Mouse (Mus musculus) forebrain, embryonic 10.5 days (tissue): ENCODE data around the gene Gm37240. TPM values are rescaled to one million over a fixed set of nuclear protein-coding genes. Genes with fewer than 3 reads are reported as not detected.

Experiments
- DNase-seq: peaks from one replicate; pipeline ENCODE4 v3.0.0-alpha.2; 2017; ENCODE audit warnings: low spot score; ENCODE audit errors: extremely low spot score
- H3K27ac ChIP-seq: fragments of 300-500 bp; sonication (generic); 2 replicates; pipeline ENCODE4 v1.5.1; 2016; ENCODE audit warnings: mild to moderate bottlenecking
- H3K27me3 ChIP-seq: fragments of 300-500 bp; sonication (generic); 2 replicates; pipeline ENCODE4 v1.6.1; 2016; ENCODE audit warnings: mild to moderate bottlenecking; ENCODE audit not compliant: poor library complexity, severe bottlenecking
- H3K36me3 ChIP-seq: fragments of 300-500 bp; sonication (generic); replicated peaks from 2 replicates; pipeline ENCODE4 v1.6.1; 2016; ENCODE audit warnings: mild to moderate bottlenecking, moderate library complexity
- H3K4me1 ChIP-seq: fragments of 300-500 bp; sonication (generic); 2 replicates; pipeline ENCODE4 v1.6.1; 2016
- H3K4me3 ChIP-seq: fragments of 300-500 bp; sonication (generic); 2 replicates; pipeline ENCODE4 v1.5.1; 2016; ENCODE audit warnings: mild to moderate bottlenecking, moderate library complexity
- H3K9me3 ChIP-seq: fragments of 300-500 bp; sonication (generic); 2 replicates; pipeline ENCODE4 v1.6.1; 2016; ENCODE audit warnings: mild to moderate bottlenecking, moderate library complexity
- WGBS: fragments of 180-500 bp; shearing (Covaris S2); methylation state at CpG from one replicate; pipeline ENCODE4 v1.1.7; 2016; 5-methylcytosine and 5-hydroxymethylcytosine counted together
- polyA plus RNA-seq: library from polyadenylated mRNA; unstranded; fragments of >200 nt; fragmentation: Nextera tagmentation; extraction: Ambion mirVana; gene quantifications from 2 replicates; pipeline ENCODE4 v1.2.1, GENCODE M21; 2016

Gene Gm37240
- polyA plus RNA-seq, 1 experiment from 2014 or later = 0.77 TPM

DNA sequence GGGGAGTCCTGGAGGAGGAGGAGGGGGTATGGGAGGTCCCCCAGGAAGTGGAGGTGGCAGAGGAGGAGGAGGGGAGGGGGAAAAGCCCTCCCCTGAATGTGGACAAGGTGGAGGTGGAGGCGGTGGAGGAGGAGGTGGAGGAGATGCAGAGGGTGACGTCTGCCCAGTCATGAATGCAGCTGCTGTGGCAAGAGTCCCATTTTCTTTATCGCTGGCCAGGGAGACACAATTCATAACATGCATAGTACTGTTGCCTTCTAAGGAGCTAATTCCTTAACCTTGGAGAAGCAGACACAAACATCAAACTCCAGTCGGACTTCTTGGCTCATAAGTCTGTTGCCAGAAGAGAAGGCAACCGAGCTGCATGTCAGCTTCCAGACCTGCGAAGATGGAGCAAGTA lies 1412.9 kb downstream of the Gm37240 start:
- peaks cover 46% of the 10 kb centered on the region for H3K27me3 ChIP-seq
- no peaks in the 10 kb centered on the region for H3K9me3 ChIP-seq
- no peak overlapping the region for H3K4me3 ChIP-seq
- no peak for DNase-seq
- H3K4me1 ChIP-seq = peaks cover 26% of the 10 kb centered on the region
- WGBS = 91% methylated on average over 6 of the region's 6 CpGs
- no peak overlapping the region for H3K27ac ChIP-seq
- no peaks in the 10 kb centered on the region for H3K36me3 ChIP-seq

DNA sequence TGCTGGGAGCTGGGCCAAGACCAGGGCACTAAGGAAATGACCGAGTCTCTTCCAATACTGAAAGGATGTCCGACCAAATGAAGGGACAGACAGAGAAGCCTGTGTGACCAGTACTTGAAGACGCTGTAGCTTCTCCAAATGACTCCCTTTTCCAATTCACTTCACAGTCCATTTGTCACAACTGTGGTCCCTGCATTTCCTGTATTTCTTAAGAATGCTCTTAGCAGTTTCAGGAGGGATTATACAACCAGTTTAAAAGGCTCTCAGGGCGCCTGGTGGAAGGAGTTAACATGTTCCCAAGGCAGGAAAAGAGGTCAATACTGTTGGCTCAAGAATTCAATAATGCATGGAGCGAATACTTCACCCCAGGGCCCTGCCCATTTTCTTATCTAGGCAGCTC lies 1414.4 kb downstream of the Gm37240 start:
- no peak for DNase-seq
- Histone ChIP-seq H3K36me3 (no peaks in the 10 kb centered on the region), H3K27me3 (peaks cover 41% of the 10 kb centered on the region), H3K27ac (no peak overlapping the region), H3K4me1 (peaks cover 19% of the 10 kb centered on the region), H3K4me3 (no peak overlapping the region), H3K9me3 (no peaks in the 10 kb centered on the region)
- WGBS = 85% methylated on average over 5 of the region's 5 CpGs

DNA sequence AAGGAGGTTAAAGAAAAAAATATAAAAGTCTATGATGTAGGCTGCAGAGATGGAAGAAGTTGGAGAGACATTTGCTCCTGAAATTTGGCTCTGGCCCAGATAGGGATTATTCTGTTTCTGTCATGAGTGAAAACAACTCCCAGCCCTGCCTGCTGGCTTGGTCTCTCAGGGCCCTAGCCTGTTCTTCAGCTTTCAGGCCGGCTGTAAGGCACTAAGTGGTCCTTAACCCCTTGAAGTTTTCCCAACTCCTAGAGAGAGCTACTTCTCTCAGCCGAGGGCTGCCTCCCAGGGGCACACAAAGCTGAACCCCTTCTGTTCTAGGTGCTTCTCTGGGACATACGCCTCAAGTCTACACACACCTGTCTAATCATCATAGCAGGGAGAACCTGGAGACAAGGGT lies 1414.8 kb downstream of the Gm37240 start:
- WGBS = 66% methylated on average over 3 of the region's 3 CpGs
- no peaks in the 10 kb centered on the region for H3K9me3 ChIP-seq

DNA sequence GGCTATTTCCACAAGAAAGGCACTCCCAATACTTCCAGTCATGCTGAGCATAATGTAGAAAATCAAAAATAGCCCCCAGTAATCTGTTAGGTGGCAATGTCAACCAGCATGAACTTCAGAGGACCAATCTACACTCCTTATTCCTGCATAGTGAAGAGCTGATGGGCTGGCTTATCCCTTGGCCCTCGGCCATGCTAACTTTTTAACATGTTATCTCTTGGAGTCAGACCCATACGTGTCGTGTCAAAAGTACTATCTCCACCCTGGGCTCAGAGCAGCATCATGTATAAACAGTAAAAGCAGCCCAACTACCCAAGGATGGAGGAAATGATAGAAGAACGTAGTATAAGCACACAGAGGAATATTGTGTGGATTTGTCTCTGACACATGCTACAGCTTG lies 1416.2 kb downstream of the Gm37240 start:
- no peak for DNase-seq
- no peaks in the 10 kb centered on the region for H3K9me3 ChIP-seq
- 90% methylated on average over 4 of the region's 4 CpGs for WGBS

More for the DNA sequence above, 1414.8 kb downstream of the Gm37240 start:
- Histone ChIP-seq H3K27ac (no peak overlapping the region), H3K27me3 (peaks cover 40% of the 10 kb centered on the region), H3K4me1 (peaks cover 23% of the 10 kb centered on the region), H3K4me3 (no peak overlapping the region), H3K36me3 (no peaks in the 10 kb centered on the region)
- no peak for DNase-seq

DNA sequence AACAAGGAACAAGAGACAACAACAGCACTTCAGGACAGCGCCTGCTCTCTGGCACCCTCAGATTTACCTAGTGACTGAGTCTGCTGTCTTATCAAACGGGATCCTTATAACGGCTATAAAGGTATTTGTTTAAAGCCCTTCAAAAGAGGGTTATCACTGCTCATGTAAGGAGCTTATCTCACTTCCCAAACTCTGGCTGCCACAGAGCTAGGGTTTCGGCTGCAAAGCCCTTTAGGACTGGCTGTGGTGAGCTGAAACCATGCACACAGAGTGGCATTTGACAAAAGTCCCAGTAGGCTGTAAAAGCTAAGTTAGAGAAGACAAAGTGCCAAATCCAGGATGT lies 1419.2 kb downstream of the Gm37240 start:
- WGBS = 25% methylated on average over 4 of the region's 4 CpGs

More for the DNA sequence above, 1416.2 kb downstream of the Gm37240 start:
- Histone ChIP-seq H3K4me1 (peaks cover 23% of the 10 kb centered on the region), H3K36me3 (no peaks in the 10 kb centered on the region), H3K4me3 (no peak overlapping the region), H3K27me3 (peaks cover 26% of the 10 kb centered on the region), H3K27ac (no peak overlapping the region)

DNA sequence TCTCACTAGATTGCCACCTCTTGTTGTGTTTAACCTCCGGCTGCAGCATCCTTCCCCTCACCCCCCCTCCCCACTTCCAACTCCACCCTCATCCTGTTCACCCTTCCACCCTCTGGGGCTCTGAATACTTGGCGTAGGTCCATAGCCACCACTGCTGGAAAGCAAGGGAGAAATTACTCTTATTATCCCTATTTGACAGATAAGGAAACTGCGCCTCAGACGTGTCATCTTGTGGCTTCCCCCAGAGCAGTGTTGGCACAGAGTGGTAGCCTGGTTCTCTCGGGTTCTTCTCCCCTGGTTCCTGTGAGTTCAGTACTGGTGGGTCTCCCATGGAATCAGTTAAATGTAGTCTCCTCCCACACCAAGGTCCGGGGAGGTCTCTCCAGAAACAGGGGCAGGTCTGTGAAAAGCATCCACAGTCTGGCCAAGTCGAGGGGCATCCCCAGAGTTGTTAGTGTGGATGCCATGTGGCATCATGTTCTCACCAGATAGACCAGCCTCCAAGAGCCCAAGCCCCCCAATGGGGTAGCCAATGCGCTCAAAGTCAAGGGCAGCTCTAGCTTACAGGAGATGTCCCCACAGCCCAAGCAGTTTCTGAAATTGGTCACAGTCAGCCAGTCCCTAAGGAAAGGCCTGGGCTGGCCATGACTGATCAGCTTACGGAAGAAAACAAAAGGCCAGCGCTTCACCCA lies 1419.8 kb downstream of the Gm37240 start:
- 64% methylated on average over 10 of the region's 10 CpGs for WGBS

More for the DNA sequence above, 1419.2 kb downstream of the Gm37240 start:
- no peak overlapping the region for H3K27ac ChIP-seq
- H3K27me3 ChIP-seq = peaks cover 13% of the 10 kb centered on the region; the same call in 1 of the 2 replicates
- peaks cover 15% of the 10 kb centered on the region; the same call in 1 of the 2 replicates for H3K4me1 ChIP-seq
- DNase-seq = no peak
- H3K4me3 ChIP-seq = no peak overlapping the region
- H3K9me3 ChIP-seq = no peaks in the 10 kb centered on the region
- H3K36me3 ChIP-seq = no peaks in the 10 kb centered on the region

DNA sequence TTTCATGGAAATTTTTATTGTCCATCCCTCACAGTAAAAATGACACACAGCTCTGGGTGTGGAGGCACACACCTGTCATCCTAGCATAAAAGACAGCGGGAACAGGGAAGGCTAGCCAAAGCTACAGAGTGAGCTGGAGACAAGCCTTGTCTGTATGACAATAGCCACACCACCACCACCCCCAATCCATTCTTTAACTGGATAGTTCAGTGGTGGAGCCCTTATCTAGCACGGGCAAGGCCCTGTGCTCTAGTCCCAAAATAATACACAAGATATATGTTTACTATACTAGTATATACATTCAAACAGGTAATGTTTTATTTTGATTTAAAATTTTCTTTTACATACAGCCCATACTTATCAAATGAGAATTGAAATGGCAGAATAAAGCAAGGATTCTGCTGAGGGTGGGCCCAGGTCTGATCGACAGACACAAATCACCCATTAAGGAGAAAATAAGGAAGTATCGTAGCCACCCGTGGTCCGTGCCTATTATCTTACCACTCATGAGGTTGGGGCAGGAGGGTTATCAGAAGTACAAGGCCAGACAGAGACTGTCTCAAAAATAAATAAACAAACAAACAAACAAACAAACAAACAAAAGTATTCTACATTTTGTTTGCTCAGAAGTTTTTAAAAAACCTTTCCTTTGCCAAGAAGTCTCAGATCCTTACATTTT lies 1421.4 kb downstream of the Gm37240 start:
- 81% methylated on average over 6 of the region's 6 CpGs for WGBS
- Histone ChIP-seq H3K4me1 (peaks cover 27% of the 10 kb centered on the region), H3K4me3 (no peak overlapping the region)

More for the DNA sequence above, 1419.8 kb downstream of the Gm37240 start:
- no peak overlapping the region for H3K27ac ChIP-seq
- peaks cover 13% of the 10 kb centered on the region; the same call in 1 of the 2 replicates for H3K27me3 ChIP-seq
- no peaks in the 10 kb centered on the region for H3K9me3 ChIP-seq
- H3K4me1 ChIP-seq = peaks cover 12% of the 10 kb centered on the region
- no peak for DNase-seq
- H3K36me3 ChIP-seq = no peaks in the 10 kb centered on the region
- no peak overlapping the region for H3K4me3 ChIP-seq

DNA sequence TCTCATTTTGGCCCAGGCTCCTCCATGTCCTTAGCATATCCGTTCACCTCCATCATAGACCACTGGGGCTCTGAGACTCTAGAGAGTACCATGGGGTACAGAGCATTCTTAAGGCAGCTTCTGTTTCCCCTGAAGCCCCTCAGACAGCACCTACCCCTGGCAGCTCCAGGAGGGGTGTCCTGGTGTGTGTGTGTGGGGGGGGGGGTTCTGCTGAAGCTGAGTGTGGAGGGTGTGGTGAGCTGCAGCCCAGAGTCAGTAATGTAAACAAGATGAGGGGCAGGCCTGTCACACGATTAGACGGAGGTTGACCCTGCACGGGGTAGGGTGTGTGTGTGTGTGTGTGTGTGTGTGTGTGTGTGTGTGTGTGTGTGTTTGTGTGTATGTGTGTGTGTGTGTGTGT lies 1425.6 kb downstream of the Gm37240 start:
- WGBS = 40% methylated on average over 4 of the region's 4 CpGs

More for the DNA sequence above, 1421.4 kb downstream of the Gm37240 start:
- Histone ChIP-seq H3K27ac (no peak overlapping the region), H3K27me3 (peaks cover 24% of the 10 kb centered on the region; the same call in 1 of the 2 replicates), H3K36me3 (no peaks in the 10 kb centered on the region), H3K9me3 (no peaks in the 10 kb centered on the region)
- no peak for DNase-seq

DNA sequence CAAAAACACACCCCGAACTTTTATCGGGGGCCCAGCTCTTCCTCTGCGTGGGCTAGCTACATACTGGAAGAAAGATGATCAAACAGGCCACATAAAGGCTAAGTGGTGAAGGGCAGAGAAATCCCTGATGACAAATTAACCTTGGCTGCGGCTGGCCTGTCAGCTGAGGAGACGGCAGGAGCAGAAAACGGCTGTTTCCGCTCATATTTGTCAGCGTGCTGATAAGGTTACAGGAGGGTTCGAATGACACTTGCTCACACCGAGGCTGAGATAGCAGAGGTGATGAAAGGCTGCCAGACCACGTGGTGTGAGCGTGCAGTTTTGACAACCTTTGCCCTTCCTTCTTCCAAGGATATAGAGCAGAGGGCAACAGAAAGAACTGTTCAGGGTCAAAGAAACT lies 1426.4 kb downstream of the Gm37240 start:
- H3K27ac ChIP-seq = peak overlapping the region; percentile 75
- 51% methylated on average over 12 of the region's 12 CpGs for WGBS
- H3K4me1 ChIP-seq = peaks cover 35% of the 10 kb centered on the region
- no peak overlapping the region for H3K4me3 ChIP-seq
- H3K9me3 ChIP-seq = no peaks in the 10 kb centered on the region
- DNase-seq = no peak
- H3K27me3 ChIP-seq = peaks cover 11% of the 10 kb centered on the region
- no peaks in the 10 kb centered on the region for H3K36me3 ChIP-seq

More for the DNA sequence above, 1425.6 kb downstream of the Gm37240 start:
- H3K9me3 ChIP-seq = no peaks in the 10 kb centered on the region
- DNase-seq = no peak
- H3K27me3 ChIP-seq = peaks cover 11% of the 10 kb centered on the region
- H3K4me3 ChIP-seq = no peak overlapping the region
- H3K36me3 ChIP-seq = no peaks in the 10 kb centered on the region
- peaks cover 35% of the 10 kb centered on the region for H3K4me1 ChIP-seq
- H3K27ac ChIP-seq = peak overlapping the region; percentile 75

DNA sequence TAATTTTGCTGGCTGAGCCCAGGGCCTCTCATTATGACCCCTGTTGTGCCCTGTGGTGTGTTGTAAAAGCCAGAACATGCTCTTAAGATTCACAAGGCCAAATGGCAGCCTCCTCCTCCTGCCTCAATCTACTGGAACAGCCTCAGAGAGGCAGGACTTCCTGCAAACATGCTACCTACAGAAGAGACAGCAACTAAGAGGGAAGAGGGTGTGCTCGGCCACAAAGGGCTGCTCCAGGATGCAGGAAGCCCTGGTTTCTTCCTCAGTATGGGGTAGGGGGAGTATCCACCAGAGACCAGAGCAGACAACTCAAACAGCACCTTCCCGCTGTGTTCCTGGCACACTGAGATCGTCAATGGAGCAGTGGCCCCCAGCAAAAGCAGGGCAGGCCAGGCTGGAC lies 1426.8 kb downstream of the Gm37240 start:
- 46% methylated on average over 3 of the region's 3 CpGs for WGBS

DNA sequence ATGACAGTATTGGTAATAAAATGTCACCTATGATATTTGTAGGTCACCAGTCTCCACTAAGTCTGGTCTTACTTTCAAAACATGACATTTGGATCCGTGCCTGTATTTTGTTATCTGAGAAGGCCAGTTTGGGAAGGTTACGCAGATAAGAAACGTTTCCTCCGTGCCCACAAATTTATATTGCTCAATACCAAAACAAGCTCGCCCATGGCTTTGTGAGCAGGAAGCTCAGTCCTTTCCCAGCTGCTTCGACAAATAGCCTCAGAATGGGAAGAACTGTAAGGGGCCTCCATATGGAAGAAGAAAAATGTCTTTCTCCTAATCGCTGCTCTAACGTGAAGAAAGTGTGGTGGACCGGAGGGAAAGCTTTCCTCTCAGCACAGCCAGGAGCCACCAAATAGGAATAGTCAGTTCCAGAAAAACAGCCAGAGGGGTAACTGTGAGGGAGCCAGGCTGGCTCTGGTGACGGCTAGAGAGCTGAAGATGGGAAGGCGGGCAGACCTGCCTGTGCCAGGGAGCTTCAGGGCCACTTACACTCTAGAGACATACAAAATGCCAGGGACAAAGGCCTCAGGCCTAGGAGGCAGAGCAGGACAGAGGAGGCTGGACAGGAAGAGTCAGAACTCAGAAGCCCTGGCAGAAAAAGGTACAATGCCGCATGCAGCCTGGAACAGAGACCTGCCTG lies 1431.4 kb downstream of the Gm37240 start:
- WGBS = 87% methylated on average over 12 of the region's 12 CpGs
- H3K27me3 ChIP-seq = no peaks in the 10 kb centered on the region; the same call in 1 of the 2 replicates
- peaks cover 20% of the 10 kb centered on the region for H3K4me1 ChIP-seq

More for the DNA sequence above, 1426.8 kb downstream of the Gm37240 start:
- Histone ChIP-seq H3K4me3 (no peak overlapping the region), H3K9me3 (no peaks in the 10 kb centered on the region), H3K27ac (peak overlapping the region; percentile 75), H3K4me1 (peaks cover 35% of the 10 kb centered on the region), H3K27me3 (peaks cover 11% of the 10 kb centered on the region), H3K36me3 (no peaks in the 10 kb centered on the region)
- no peak for DNase-seq

DNA sequence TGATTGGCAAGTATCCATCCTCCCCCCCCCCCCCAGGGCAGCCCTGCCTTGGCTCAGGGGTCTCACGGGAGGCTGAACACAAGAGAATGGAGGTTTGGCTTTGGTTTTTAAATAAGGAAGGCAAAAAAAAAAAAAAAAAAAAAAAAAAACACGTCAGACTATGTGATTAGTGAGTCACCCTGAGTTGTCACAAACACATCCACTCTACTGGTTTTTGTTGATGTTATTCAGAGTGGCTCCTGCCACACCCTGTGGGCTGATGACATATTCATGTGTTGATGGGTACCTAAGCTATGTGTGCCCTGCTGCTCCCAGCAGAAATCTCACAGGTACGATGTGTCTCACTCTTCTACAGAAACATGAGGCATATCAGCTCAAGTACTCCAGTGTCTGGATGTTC lies 1436.7 kb downstream of the Gm37240 start:
- 71% methylated on average over 2 of the region's 3 CpGs for WGBS
- DNase-seq = no peak

More for the DNA sequence above, 1431.4 kb downstream of the Gm37240 start:
- no peak for DNase-seq
- H3K36me3 ChIP-seq = no peaks in the 10 kb centered on the region
- no peak overlapping the region for H3K4me3 ChIP-seq
- no peak overlapping the region for H3K27ac ChIP-seq
- H3K9me3 ChIP-seq = no peaks in the 10 kb centered on the region

More for the DNA sequence above, 1436.7 kb downstream of the Gm37240 start:
- H3K9me3 ChIP-seq = no peaks in the 10 kb centered on the region
- no peaks in the 10 kb centered on the region for H3K36me3 ChIP-seq
- peaks cover 18% of the 10 kb centered on the region for H3K4me1 ChIP-seq
- no peak overlapping the region for H3K4me3 ChIP-seq
- no peak overlapping the region for H3K27ac ChIP-seq
- H3K27me3 ChIP-seq = peaks cover 3% of the 10 kb centered on the region
